Mouse (Mus musculus) liver, postnatal 0 days (tissue): Measurements from ENCODE around the gene Siae.

Experiments
- CTCF ChIP-seq: sonication (generic); IDR thresholded peaks from 2 replicates; pipeline ENCODE4 v1.5.1; 2016; ENCODE audit warnings: antibody characterized with exemption, low read depth
- EP300 ChIP-seq: IDR thresholded peaks from 2 replicates; pipeline ENCODE4 v1.6.1; 2016; ENCODE audit warnings: antibody characterized with exemption, low read depth, mild to moderate bottlenecking

DNA sequence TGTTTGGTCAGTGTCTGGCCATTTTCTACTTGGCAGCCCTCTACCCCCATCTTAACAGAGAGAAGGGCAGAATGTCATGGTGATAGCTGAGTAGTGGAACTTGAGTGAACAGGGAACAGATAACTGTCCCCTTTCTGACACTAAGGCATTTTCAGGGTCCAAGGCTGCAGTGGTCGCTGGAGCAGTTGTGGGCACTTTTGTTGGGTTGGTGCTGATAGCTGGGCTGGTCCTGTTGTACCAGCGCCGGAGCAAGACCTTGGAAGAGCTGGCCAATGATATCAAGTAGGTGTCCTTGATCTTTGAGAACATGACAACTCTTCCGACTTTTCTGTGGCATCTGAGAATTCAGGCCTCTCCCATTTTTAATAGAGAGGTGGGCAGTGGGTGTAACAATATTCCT lies 18.6 kb upstream of the Siae start:
- TF ChIP-seq CTCF: no peak
- no peak for TF ChIP-seq EP300
